Mouse (Mus musculus) bone marrow, adult 2 months (tissue): ENCODE results near the gene Rbp1.

ENCODE experiments used
- CTCF ChIP-seq: fragments of 200-500 bp; IDR thresholded peaks from 2 replicates; pipeline ENCODE4 v1.5.1; 2011; ENCODE audit warnings: low read length, control low read depth; ENCODE audit not compliant: control insufficient read depth, insufficient read depth
- POLR2A ChIP-seq: fragments of 200-500 bp; IDR thresholded peaks from 2 replicates; pipeline ENCODE4 v1.6.1; 2011; ENCODE audit warnings: low read depth, mild to moderate bottlenecking, control low read depth, low read length, borderline replicate concordance; ENCODE audit not compliant: control insufficient read depth

GRCm38 (mm10) chr9:98433956-98434588 lies 11.3 kb downstream of the Rbp1 start:
- no peak for TF ChIP-seq CTCF
- TF ChIP-seq POLR2A: no peak
